Mouse (Mus musculus) lung, adult 2 months (tissue): ENCODE data around the gene Rcan2.

Experiments
- CTCF ChIP-seq: fragments of 200-500 bp; IDR thresholded peaks from 2 replicates; pipeline ENCODE4 v1.5.1; 2011; ENCODE audit warnings: mild to moderate bottlenecking, low read length, control low read depth; ENCODE audit not compliant: insufficient read depth
- POLR2A ChIP-seq: fragments of 200-500 bp; IDR thresholded peaks from 2 replicates; pipeline ENCODE4 v1.6.1; 2011; ENCODE audit warnings: low read depth, mild to moderate bottlenecking, control low read depth, low read length, borderline replicate concordance; ENCODE audit errors: extremely low read depth

DNA sequence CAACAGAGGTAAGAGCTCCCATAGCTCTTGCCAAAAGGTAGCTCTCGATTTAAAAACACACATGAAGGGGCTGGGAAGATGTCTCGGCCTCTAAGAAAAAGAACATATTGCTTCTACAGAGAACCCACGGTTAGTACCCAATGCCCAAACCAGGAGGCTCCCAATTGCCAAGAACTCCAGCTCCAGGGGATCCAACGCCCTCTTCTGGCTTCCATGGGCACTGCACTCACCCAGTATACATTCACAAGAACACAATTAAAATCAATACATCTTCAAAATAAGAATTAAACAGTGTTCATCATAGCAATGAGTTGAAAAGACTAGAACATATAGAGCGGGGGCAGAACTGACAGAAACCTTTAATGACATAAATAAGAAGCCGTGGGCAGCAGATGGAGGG, 17.2 kb downstream of the Rcan2 start:
- TF ChIP-seq CTCF (no peak), POLR2A (no peak)
